Mouse (Mus musculus) retina, adult 2 months (tissue): ENCODE data around the gene Spns3.
"Not testable (repeated sequence)": the region's sequence is repeated elsewhere in the genome, so short reads cannot be mapped to it uniquely, and the experiment has no call there.

Source experiments
- DNase-seq: peaks from one replicate; pipeline ENCODE4 v3.0.0-alpha.2; 2012; ENCODE audit warnings: low read depth, low spot score

Spns3 gene

DNA sequence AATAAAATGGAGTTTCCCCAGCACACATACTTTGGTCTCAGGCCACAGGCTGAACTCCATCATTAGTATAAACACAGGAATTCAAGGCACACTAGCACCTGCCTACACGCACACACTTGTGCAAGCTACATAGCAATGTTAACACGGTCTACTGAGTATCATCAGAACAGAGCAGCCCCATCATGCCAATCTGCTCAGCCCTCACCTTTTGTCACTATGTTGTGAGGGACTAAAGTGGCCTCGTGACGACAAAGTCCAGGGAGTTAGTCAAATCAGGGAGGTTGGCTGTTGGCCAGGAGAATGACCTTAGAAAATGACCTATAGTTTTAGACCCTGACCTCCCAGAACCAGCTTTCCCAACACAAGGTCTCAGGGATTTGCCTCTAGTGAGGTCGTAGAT lies 7.8 kb upstream of the Spns3 start:
- no peak for DNase-seq

DNA sequence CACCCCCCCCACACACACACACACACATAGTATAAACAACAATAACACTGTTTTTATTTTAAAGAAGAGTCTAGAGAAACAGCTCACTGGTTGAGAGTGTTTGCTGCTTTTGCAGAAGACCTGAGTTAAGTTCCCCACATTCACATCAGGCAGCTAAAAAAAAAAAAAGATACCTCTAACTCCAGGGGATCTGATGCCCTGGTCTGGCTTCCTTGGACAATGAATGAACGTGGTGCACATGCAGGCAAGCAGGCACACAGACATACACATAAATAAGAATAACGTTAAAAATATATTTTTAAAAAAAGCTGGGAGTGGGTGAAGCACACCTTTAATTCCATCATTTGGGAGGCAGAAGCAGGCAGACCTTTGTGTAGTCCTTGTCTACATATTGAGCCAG lies 6.6 kb upstream of the Spns3 start:
- no peak for DNase-seq

DNA sequence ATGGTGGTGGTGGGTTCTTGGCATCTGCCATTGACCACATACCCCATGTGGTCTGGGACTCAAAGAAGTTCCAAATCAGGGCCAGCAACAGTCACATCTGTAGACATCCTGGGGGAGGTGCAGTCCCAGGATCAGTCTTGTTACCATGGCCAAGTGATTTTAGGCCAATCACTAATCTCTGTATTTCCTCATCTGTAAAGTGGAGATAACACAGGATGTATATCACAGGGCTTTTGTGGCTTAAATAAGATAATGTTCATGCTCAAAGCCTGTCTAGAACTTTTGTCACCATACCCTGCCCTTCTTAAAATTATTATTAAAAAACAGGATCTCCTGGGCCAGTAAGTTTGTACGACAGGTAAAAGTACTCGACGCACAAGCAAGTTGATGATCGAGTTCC lies 6.2 kb upstream of the Spns3 start:
- no peak for DNase-seq

DNA sequence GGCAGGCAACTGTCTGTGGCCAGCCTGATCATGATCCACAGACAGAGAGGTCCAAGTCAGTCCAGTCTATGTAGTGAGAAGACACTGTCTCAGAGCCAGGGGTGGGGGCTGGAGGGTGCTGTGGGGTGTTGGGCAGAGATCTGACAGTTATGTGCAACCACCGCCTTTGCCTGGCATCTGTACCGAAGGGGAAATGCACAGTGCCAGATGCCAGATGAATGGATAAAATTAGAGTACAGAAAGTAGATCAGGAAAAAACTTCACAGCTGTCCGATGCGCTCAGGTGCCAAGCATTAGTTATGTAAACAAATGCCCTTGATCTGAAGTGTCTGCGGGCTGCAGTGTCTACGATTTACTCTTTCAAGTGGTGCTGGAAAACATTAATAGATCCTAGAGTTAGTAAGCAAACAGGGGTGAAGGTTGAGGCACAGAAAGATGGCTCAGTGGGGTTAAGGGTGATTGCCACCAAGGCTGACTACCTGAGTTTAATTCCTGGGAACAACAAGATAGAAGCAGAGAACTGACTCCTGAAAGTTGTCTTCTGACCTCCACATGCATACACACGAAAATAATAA lies 1.3 kb upstream of the Spns3 start:
- no peak for DNase-seq

DNA sequence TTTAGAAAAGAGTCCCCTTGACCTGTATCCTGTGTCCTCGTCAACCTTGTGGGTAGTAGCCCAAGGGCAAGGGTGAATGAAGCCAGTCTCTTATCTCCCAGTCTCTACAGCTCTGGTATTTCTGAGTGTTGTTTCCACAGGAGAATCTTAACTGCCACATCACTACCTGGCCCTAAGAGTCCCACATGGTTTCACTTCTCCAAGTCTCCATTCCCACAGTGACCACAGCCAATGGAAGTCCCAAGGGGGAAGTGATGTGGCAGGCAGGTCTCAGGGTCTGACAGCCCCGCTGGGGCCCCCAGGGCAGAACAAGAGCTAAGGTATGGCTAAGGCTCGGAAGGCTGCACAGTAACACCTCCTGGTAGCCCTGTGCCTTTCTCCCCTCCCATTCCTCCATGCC lies 3.1 kb downstream of the Spns3 start:
- DNase-seq, result no peak

DNA sequence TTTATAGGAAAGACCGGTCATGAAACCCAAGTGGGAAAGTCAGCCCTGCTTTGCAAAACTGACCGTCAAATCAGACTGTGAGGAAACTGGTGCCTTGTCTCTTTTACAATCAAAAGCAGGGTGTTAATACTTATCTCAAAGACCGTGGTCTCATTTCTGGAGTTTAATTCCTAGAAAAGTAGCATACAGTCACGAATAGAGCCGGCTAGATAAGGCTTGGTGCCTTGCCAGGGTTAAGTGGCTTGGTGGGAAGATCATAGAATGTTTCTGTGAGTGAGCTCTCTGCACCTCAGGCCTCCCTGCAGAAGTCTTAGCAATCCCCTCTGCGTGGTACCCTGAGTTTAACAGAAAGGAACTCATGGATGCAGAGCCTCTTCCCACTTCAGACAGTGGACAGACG lies 5.6 kb downstream of the Spns3 start:
- DNase-seq, result no peak

DNA sequence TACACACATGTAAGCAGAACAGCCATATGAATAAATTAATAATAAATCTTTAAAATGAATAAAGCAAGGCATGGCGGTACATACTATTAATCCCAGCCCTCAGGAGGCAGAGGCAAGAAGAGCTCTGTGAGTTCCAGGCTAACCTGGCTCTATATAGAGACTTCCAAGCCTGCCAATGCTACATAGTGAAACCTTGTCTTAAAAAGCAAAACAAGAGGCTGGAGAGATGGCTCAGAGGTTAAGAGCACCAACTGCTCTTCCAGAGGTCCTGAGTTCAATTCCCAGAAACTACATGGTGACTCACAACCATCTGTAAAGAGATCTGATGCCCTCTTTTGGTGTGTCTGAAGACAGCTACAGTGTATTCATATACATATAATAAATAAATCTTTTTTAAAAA lies 6.6 kb downstream of the Spns3 start:
- not testable (repeated sequence) for DNase-seq

DNA sequence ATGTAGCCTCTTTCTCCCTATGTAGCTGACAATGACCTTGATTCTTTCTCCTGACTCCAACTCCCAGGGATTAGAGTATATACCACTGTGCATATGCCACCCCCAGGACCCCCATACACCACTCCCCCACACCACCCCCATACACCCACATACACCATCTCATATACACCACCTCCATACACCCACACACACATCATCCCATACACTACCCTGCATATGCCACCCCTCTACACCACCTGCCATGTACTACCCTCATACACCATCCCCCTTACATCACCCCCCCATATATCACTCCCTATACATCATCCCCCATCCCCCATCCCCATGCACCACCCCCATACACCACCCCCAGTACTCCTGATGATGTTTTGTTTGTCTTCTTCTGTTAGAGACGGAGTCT lies 7.7 kb downstream of the Spns3 start:
- DNase-seq, result no peak

DNA sequence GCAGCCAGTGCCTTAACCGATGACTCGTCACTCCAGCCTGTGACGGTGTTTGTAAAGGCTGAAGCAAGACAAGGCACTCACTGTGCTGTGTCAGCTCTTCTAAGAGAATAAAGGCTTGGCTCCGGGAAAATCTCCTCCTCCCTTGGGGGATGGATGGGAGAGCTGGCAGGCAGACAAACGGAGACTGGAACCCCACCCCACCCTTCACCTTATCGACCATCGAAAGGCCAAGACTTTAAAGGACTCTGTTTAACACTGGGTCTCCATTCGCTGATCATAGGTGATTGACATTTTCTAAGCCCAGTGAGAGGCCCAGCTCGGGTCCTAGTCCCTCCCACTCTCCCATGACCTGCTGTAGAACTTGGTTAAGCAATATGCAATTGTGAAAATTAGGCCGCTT lies 8.4 kb downstream of the Spns3 start:
- no peak for DNase-seq

DNA sequence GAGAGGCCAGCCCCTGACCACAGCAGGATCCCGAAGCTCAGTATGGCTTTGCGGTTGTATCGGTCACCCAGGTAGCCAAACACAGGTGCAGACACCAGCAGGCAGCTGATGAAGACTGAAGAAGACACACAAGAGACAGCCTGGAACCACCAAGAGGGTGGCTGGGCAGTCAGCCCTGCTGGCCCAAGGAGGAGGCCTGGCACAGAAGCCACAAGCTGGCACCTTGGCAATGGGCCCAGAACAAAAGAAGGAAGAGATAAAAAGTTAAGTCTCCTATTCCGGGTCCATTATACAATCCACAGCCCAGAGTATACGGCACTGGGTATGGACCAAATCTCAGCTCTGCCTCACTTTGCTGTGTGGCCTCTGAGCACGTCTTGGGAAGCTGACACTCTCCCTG lies 9.9 kb downstream of the Spns3 start:
- DNase-seq, result no peak

DNA sequence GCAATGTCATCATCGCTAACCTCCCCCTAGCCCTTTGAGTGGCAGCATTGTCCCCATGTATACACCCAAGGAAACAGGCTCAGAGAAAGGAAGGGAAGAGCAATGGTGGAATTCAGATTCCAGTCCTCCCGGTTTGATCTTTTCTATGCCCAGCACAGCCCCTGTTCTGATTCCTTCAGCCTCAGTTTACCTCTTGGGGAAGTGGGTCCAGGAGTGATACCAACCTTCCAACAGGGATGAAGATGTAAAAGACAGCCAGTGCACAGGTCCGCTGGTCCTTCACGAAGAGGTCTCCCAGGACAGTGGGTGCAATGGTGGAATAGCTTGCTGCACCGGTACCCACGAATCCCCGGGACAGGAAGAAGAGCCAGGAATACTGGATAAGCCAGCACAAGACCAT lies 11.5 kb downstream of the Spns3 start:
- DNase-seq, result no peak

DNA sequence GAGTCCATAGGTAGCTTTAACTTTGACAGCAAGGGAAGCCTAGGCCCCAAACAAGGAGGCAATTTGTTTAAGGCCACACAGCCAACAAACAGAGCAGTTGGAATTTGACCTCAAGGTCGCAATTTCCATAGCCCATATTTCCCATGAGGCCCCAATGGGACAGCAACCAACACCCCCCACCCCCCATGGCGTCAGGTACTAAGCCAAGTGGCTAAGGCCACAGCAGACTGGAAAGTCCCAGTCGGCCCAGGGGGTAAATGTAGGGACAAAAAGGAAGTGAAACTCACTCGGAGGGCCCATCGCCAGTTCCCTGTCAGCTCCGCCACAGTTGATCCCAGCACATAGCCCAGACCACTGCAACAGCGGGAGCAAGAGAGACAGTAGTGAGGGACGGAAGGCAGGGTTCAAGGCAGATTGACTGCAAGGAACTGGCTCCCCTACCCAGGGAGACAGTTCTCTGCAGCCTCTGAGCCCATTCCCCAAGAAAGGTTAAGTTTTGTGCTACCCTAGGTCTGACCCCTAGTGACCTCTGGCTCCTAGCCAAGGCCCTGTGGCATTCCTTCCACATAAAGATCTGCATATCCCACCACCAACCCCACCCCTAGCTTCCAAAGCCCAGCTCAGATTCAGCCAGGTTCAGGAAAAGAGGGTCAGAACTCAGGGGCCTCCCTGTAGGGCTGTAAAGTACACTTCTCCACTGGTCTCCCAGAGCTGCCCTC lies 12.1 kb downstream of the Spns3 start:
- no peak for DNase-seq

DNA sequence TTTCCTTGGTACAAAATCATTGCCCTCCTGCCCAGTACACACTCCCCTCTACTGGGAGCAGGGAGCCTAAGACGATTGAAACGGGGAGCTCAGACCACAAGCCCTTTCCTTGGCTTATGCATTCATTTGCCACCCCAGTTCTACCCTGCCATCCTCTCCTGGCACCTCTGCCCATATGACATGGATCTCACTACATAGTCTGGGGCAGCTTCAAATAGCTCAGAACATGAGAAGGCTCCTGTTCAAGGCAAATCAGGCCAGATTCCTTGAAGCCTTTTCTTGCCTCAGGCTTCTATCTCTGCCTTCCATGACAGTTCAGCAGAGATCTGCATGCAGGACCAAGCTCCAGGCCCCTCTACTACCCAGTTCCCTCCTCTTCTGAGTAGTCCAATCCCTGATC lies 12.8 kb downstream of the Spns3 start:
- DNase-seq, result no peak

DNA sequence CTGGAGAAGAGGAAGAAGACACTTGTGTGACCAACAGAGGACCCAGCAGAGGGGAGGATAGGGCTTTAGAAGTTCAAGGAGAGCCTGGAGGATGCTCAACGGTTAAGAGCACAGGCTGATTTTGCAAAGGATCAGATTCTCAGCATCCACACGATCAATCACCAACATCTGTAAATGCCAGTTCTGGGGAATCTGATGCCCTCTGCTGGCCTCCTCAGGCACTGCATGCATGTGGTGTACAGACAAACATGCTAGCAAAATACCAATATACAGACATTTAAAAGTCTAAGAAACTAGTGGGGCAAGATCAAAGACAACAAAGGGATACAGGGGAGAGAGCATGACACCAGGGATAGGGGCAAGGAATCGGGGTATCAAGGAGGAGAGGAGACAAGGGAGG lies 14.8 kb downstream of the Spns3 start:
- no peak for DNase-seq

DNA sequence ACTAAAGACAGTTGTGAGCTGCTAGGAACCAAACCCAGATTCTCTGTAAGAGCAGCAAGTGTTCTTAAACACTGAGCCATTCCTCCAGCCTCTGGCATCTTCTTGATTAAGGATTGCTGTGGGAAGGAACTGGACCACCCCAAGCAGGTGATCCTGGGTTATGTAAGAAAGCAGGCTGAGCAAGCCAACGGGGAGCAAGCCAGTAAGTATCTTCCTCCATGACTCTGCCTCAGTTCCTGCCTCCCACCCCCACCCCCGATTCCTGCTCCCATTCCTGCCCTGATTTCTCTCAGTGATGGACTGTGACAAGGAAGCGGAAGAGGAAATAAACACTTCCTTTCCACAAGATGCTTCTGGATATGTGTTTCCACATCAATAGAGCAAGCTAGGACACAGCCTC lies 17.4 kb downstream of the Spns3 start:
- no peak for DNase-seq

DNA sequence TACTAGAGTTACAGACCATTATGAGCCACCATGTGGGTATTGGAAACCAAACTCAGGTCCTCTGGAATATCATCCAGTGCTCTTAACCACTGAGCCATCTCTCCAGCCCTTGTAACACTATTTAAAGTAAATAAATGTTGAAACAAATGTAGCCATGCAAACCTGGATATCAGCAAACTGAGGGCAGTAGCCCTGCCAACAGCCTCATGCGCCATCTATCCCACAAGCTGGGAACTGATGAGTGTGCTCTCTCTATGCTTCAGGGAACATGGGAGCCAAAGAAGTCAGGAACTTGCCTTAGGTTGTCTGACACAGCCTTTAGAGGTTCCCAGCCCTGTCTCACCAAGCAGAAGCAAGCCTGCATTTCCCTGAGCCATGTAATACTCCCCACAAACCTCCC lies 18.7 kb downstream of the Spns3 start:
- no peak for DNase-seq

DNA sequence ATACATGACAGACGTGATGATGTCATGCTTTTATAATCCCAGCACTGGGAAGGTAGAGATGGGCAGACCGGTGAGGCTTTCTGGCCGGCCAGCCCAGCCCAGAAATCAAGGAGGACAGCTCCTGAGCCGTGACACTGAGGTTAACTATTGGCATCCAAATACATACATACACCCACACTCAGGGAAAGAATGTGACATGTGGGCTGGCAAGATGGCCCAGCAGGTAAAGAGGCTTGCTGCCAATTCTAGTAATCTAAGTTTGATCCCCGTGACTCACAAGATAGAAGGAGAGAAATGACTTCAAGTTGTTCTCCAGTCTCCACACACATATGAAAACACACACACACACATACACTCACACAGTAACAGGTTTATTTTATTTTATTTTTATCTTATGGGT lies 19.2 kb downstream of the Spns3 start:
- no peak for DNase-seq

DNA sequence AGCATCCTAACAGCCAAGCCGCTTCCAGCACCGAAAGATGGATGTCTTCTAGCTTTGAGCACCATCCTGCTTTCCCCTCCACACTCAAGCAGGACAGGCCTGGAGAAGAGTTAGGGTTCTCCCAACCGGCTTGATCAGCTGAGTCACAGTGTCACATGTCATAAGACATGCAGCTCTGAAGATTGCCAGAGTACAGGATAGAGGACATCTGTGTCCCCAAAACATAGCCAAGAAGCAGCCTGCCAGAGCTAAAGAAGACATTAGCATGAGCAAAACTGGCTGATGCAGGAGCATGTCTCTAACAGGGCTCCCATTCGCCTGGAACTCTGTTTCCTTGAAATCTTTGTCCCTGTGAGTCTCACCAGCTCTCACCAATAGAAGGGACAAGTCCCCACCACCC lies 24.1 kb downstream of the Spns3 start:
- no peak for DNase-seq

DNA sequence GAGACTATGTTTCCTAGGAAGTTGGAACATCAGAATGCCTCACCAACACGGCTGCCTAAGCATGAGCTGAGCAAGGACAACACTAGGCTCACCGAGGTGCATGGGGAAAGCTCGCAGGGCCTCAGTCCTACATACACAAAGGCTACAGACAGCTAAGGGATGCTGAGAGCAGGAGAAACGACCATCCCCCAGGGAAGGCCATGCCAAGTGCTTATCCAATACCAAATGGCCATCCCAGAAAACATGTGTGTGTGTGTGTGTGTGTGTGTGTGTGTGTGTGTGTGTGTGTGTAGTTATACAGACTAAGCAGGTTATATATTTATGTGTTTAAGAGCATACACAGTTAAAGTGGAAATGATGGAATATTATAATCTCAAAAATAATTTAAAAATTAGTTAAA lies 26.6 kb downstream of the Spns3 start:
- no peak for DNase-seq

DNA sequence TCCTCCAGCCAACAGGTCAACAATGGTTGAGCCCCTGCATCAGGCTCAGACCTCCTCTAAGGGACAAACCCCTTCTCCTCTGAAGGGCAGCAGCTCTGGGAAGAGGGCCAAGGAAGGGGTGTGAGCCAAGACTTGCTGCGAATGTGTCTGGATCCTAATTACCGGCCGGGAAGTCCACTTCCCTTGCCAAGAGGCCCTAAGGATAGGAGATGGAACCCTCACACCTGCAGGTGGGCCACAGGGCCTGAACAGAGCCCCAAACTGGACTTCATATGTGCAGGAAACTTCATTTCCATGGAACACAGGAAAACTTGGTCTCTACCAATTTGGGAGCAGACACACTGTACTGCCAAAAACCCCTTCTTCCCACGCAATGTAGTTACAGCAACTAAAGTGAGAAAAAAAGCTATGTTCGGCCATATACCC lies 27.7 kb downstream of the Spns3 start:
- no peak for DNase-seq

DNA sequence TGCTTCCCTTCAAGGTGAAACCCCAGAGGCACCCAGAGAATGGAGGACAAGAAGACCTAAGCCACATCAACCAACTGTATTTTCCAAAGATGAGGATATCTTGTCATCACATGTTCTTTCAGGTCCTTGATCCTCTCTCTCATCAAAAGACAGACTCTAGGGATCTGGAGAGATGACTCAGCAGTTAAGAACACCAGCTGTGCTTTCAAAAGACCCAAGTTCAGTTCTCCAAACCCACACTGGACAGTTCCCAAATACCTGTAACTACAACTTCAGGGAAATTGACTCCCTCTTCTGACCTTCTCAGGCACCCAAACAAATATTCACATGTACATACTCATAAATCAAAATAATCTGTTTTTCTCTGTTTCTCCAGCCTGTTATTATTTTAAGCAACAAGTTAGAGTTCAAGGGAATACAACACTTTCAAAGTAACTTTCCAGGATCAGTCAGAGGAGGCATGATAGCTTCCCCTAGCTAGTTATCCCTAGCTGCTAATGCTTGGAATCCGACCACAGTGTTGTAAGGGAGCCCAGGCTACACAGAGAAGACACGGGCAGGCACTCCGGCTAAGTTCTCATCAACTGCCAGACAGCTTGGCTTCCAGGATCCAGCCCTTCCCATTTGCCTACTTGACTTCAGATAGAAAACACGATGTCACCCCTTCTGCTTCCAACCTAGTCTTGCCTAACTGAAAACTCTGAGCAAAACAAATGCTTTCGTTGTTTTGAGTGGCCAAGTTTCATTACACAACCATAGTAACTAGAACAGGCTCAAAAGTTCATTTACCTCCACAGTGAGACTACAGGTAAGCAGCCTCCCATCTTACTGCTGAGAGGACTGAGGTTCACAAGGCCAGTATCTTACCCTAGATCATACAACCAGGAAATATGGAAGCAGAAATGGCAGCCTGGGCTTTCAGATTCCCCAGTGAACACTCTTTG lies 28.4 kb downstream of the Spns3 start:
- no peak for DNase-seq

DNA sequence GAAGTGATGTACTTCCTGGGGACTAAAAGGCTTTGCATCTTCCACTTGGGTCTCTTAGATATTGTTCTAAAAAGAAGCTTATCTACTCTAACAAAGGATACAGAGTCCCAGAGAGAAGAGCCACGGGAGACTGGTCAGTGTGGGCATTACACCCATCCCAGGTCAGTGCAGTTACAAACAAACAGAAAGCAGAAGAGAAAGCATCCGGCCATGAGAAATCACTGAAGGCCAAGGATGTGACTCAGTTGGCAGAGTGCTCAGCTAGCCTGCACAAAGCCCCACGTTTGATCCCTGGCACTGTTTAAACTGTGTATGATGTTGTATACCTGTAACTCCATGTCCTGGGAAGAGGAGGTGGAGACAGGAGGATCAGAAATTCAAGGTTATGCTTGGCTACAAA lies 30.4 kb downstream of the Spns3 start:
- no peak for DNase-seq

DNA sequence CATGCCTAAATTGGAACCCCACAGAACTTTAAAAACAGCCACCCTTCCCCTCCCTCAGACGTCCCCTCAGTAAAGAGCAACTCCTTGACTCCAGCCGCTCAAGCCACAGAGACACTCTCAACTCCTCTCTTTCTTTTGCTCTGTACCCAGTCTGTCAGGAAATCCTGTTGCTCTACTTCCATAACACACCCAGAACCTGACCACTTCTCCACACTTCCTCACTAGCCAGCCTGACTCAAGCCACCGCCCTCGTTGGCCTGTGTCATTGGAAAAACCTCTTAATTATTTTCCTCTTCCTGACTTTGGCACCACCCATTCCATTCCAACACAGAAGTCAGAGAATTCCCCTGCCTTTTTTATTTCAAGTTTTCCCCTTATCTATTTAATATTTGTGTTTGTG lies 31.1 kb downstream of the Spns3 start:
- DNase-seq, result no peak
